Mouse (Mus musculus) spleen, postnatal 0 days (tissue): ENCODE measurements around the gene Adgrf3. TPM values are rescaled to one million over a fixed set of nuclear protein-coding genes. Genes with fewer than 3 reads are reported as not detected.

Experiments used
- microRNA counts: library from miRNA; unstranded; fragments of <30 nt; microRNA quantifications from one replicate; lab custom pipeline; 2015
- polyA plus RNA-seq: library from polyadenylated mRNA; unstranded; fragments of >200 nt; fragmentation: Nextera tagmentation; extraction: Ambion mirVana; gene quantifications from 2 replicates; pipeline ENCODE4 v1.2.1, GENCODE M21; 2015

The Adgrf3 gene
- polyA plus RNA-seq = 0.26 and 0.30 TPM in 2 replicates

GRCm38 (mm10) chr5:30205493-30205892 lies at the start of gene Adgrf3:
TSS of gene Adgrf3 (minus strand) at chr5:30205722.

DNA sequence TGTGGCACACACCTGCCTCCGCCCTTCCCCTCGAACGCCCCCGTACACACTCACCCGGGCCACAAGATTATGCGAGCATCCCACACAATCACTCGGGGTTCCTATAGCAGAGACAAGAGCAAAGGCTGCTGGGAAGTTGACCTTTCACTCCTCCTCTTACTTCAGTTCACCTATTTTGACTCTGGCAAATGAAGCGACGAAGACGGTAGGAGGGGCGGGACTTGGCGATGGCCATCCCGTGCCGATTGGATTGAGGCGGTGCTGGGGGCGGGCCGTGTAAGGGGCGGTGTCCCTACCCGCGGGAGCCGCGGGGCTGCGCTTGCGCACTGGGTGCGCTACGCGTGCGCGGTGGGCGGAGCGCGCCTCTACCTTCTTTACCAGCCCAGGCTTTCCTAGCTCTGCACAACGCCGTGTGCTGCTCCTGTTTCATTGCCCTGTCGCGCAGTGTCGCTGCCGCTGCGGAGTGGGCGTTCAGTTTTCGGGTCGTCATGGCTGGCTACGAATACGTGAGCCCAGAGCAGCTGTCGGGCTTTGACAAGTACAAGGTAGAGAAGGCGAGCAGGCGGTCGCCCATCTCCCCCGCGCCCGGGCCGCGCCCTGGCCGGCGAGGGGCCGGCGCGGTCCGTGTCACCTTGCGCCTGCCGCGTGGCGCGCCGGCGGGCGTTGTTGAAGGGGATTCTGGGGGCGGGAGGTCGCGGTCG lies 26.9 kb upstream of the Adgrf3 start, which contains the start of gene Selenoi:
Gene Selenoi (plus strand): TSS at position 311 of the 701 bp plus-strand sequence.

GRCm38 (mm10) chr5:30154474-30155394 lies 50.8 kb downstream of the Adgrf3 start, which contains the start of the genes Hadha and Hadhb:
TSS of gene Hadha (minus strand) at chr5:30155162.
TSS of gene Hadhb (plus strand) at chr5:30155248.

MicroRNAs within 50 kb of the gene (microRNA counts, 519-probe panel; counts per million panel counts)
- 88.3 counts per million for microRNA mmu-miR-1960 (lab: Ali Mortazavi, UCI)

Other genes with a start within 250 kb of the Adgrf3 start
- gene Il6, start 192.6 kb downstream of the Adgrf3 start, polyA plus RNA-seq = 0.57 and 1.3 TPM in 2 replicates
- 230 and 261 TPM in 2 replicates for gene Tyms, start 132.1 kb downstream of the Adgrf3 start, polyA plus RNA-seq
- gene Garem2, start 100.6 kb downstream of the Adgrf3 start, polyA plus RNA-seq = 0.02 TPM in 1 of 2 replicates, not detected in the other
- not detected in 2 replicates for gene 3110082J24Rik, start 99.6 kb downstream of the Adgrf3 start, polyA plus RNA-seq
- 69.2 and 77.7 TPM in 2 replicates for gene Hadha, start 50.6 kb downstream of the Adgrf3 start, polyA plus RNA-seq
- 100 and 103 TPM in 2 replicates for gene Hadhb, start 50.5 kb downstream of the Adgrf3 start, polyA plus RNA-seq
- gene Selenoi, start 26.9 kb upstream of the Adgrf3 start, polyA plus RNA-seq = 11.6 and 12.6 TPM in 2 replicates
- not detected in 2 replicates for gene Drc1, start 75.7 kb upstream of the Adgrf3 start, polyA plus RNA-seq